Mouse (Mus musculus) cerebellum, postnatal 4 days (tissue): Measurements from ENCODE around the gene Tipin.
A peak's percentile ranks its signal among the peaks of the same experiment; 100 is the strongest.
"Not testable (repeated sequence)": the region's sequence is repeated elsewhere in the genome, so short reads cannot be mapped to it uniquely, and the experiment has no call there.

Experiments used
- DNase-seq, 2 experiments: peaks; one replicate each; pipeline ENCODE4 v3.0.0; 2022; ENCODE audit warnings: low spot score in 2 of 2, mixed read lengths in 1 of 2

Tipin gene

GRCm38 (mm10) chr9:64271249-64271648 lies 10.1 kb upstream of the Tipin start:
- no peak for DNase-seq

- peak in 1 of 2 experiments; percentile 44 for DNase-seq
These were observed 8.8 kb upstream of the Tipin start for GRCm38 (mm10) chr9:64272611-64273010.

- DNase-seq: no peak
These were observed 7.6 kb upstream of the Tipin start for GRCm38 (mm10) chr9:64273757-64274156.

- no peak for DNase-seq
These were observed 7.1 kb upstream of the Tipin start for GRCm38 (mm10) chr9:64274291-64274690.

- no peak for DNase-seq
These were observed 6.5 kb upstream of the Tipin start for GRCm38 (mm10) chr9:64274919-64275318.

- peak; percentile 49 to 81 for DNase-seq
These were observed 3.7 kb upstream of the Tipin start for GRCm38 (mm10) chr9:64277706-64278105.

GRCm38 (mm10) chr9:64278665-64279310 lies 2.6 kb upstream of the Tipin start:
- no peak for DNase-seq

- no peak for DNase-seq
These were observed 399 bp downstream of the Tipin start for GRCm38 (mm10) chr9:64281781-64282178.

- no peak for DNase-seq
These were observed 1.1 kb downstream of the Tipin start for GRCm38 (mm10) chr9:64282404-64282987.

- DNase-seq: not testable (repeated sequence)
These were observed 21.7 kb downstream of the Tipin start for GRCm38 (mm10) chr9:64303086-64303485.

GRCm38 (mm10) chr9:64306476-64307312 lies 25.3 kb downstream of the Tipin start:
- DNase-seq: no peak

GRCm38 (mm10) chr9:64310996-64311785 lies 29.8 kb downstream of the Tipin start:
- no peak for DNase-seq

- DNase-seq: no peak
These were observed 30.7 kb downstream of the Tipin start for GRCm38 (mm10) chr9:64312128-64312527.

- no peak for DNase-seq
These were observed 33.3 kb downstream of the Tipin start for GRCm38 (mm10) chr9:64314696-64315095.

GRCm38 (mm10) chr9:64316986-64317385 lies 35.6 kb downstream of the Tipin start:
- DNase-seq: no peak

GRCm38 (mm10) chr9:64323976-64324375 lies 42.6 kb downstream of the Tipin start:
- DNase-seq: no peak

- DNase-seq: no peak
These were observed 54.4 kb downstream of the Tipin start for GRCm38 (mm10) chr9:64335825-64336224.

- no peak for DNase-seq
These were observed 58.0 kb downstream of the Tipin start for GRCm38 (mm10) chr9:64339361-64339760.

GRCm38 (mm10) chr9:64340351-64341253 lies 59.2 kb downstream of the Tipin start:
- peak; percentile 41 to 72 for DNase-seq

- DNase-seq: peak in 1 of 2 experiments; percentile 37
These were observed 59.8 kb downstream of the Tipin start, which contains the start of gene Dis3l for GRCm38 (mm10) chr9:64341254-64341566. Gene Dis3l (minus strand): TSS chr9:64341288.

- no peak for DNase-seq
These were observed 60.3 kb downstream of the Tipin start for GRCm38 (mm10) chr9:64341671-64342070.
